Mouse (Mus musculus) liver, embryonic 14.5 days (tissue): ENCODE data around the gene Hist1h1d. TPM values are rescaled to one million over a fixed set of nuclear protein-coding genes. Genes with fewer than 3 reads are reported as not detected.
"Not testable (repeated sequence)": the region's sequence is repeated elsewhere in the genome, so short reads cannot be mapped to it uniquely, and the experiment has no call there.

Experiments
- ATAC-seq: fragments of 200-750 bp; cut with Nextera tagmentation; 2 replicates; pipeline ENCODE4 v1.8.0; 2017; ENCODE audit warnings: moderate number of reproducible peaks, mild to moderate bottlenecking, moderate library complexity; ENCODE audit not compliant: insufficient read depth
- DNase-seq, 3 experiments: peaks; one replicate each; pipeline ENCODE4 v3.0.0-alpha.2; 2012 to 2013; ENCODE audit warnings: low read depth in 3 of 3, low spot score in 3 of 3
- H3K27ac ChIP-seq: fragments of 300-500 bp; sonication (generic); 2 replicates; pipeline ENCODE4 v1.5.1; 2014; ENCODE audit warnings: moderate library complexity, mild to moderate bottlenecking, control low read depth, inconsistent platforms
- H3K27me3 ChIP-seq: fragments of 300-500 bp; sonication (generic); 2 replicates; pipeline ENCODE4 v1.6.1; 2014; ENCODE audit warnings: mild to moderate bottlenecking, low read length, moderate library complexity; ENCODE audit not compliant: control insufficient read depth, insufficient read depth
- H3K36me3 ChIP-seq: fragments of 300-500 bp; sonication (generic); replicated peaks from 2 replicates; pipeline ENCODE4 v1.6.1; 2014; ENCODE audit warnings: low read depth; ENCODE audit not compliant: control insufficient read depth, insufficient read depth
- H3K4me1 ChIP-seq, 2 experiments: fragments of 200-500 bp in 1 of 2; fragments of 300-500 bp in 1 of 2; sonication (generic) in 1 of 2; replicated peaks; 2 replicates each; pipeline ENCODE4 v1.6.1; 2012 to 2014; ENCODE audit warnings: antibody characterized with exemption in 1 of 2, inconsistent platforms in 1 of 2, low read length in 1 of 2; ENCODE audit not compliant: control insufficient read depth in 2 of 2, insufficient read depth in 2 of 2
- H3K4me2 ChIP-seq: fragments of 300-500 bp; sonication (generic); 2 replicates; pipeline ENCODE4 v1.6.1; 2014; ENCODE audit warnings: low read depth, mild to moderate bottlenecking, control low read depth, moderate library complexity
- H3K4me3 ChIP-seq, 2 experiments: fragments of 200-500 bp in 1 of 2; fragments of 300-500 bp in 1 of 2; sonication (generic) in 1 of 2; 2 replicates each; pipeline ENCODE4 v1.5.1; 2012 to 2014; ENCODE audit warnings: low read depth in 2 of 2, low read length in 2 of 2, mild to moderate bottlenecking in 2 of 2, control low read depth in 1 of 2, inconsistent platforms in 1 of 2, moderate library complexity in 1 of 2; ENCODE audit not compliant: insufficient read depth in 1 of 2
- H3K9ac ChIP-seq: fragments of 300-500 bp; sonication (generic); replicated peaks from 2 replicates; pipeline ENCODE4 v1.6.1; 2014; ENCODE audit warnings: mild to moderate bottlenecking, control low read depth, moderate library complexity
- H3K9me3 ChIP-seq: fragments of 300-500 bp; sonication (generic); 2 replicates; pipeline ENCODE4 v1.6.1; 2016; ENCODE audit warnings: low read length, mixed read lengths; ENCODE audit not compliant: control insufficient read depth
- CTCF ChIP-seq: IDR thresholded peaks from 2 replicates; pipeline ENCODE4 v1.5.1; 2016; ENCODE audit warnings: antibody characterized with exemption, low read depth, control low read depth
- EP300 ChIP-seq: IDR thresholded peaks from 2 replicates; pipeline ENCODE4 v1.6.1; 2016; ENCODE audit warnings: antibody characterized with exemption, low read depth
- WGBS: fragments of 180-500 bp; shearing (Covaris S2); extraction: QIAGEN DNeasy Blood & Tissue Kit; methylation state at CpG from one replicate; pipeline ENCODE4 v1.1.7; 2014; ENCODE audit not compliant: insufficient replicate concordance; 5-methylcytosine and 5-hydroxymethylcytosine counted together
- polyA plus RNA-seq, 2 experiments: library from polyadenylated mRNA; depleted of rRNA in 1 of 2; stranded (reverse) in 1 of 2; unstranded in 1 of 2; fragments of >200 nt; fragmentation: Nextera tagmentation in 1 of 2; extraction: Ambion mirVana in 1 of 2; gene quantifications; 2 replicates each; pipeline versions ENCODE4 v1.2.1 to v1.2.3; 2012 to 2014

Hist1h1d gene
- polyA plus RNA-seq, 2 experiments = 0.70 to 1.2 TPM

DNA sequence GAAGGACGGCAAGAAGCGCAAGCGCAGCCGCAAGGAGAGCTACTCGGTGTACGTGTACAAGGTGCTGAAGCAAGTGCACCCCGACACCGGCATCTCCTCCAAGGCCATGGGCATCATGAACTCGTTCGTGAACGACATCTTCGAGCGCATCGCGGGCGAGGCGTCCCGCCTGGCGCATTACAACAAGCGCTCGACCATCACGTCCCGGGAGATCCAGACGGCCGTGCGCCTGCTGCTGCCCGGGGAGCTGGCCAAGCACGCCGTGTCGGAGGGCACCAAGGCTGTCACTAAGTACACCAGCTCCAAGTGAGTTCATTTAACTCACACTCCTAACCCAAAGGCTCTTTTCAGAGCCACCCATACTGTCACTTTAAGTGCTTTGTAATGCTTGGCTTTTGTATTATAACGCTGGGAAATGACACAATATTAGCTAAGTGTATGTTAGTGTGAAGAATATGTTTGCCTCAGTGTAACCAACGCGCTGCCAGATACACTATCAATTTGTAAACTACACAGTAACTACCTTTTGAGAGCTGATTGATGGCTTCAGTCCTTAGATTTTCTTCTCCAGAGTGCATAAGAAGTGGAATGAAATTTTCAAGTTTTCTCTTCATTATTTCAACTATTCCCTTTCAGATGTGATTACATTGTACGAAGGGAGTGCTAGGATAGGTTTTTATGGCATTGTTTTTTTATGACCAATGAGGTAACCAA is 18.6 kb downstream of the Hist1h1d start:
- 0% methylated on average over 9 of the region's 34 CpGs for WGBS
- Histone ChIP-seq H3K4me2 (peak overlapping the region; percentile 79), H3K4me3 (peak overlapping the region; percentile 65 to 81), H3K27ac (peak overlapping the region; percentile 98), H3K9ac (peak overlapping the region; percentile 99), H3K4me1 (peaks cover 10 to 16% of the 10 kb centered on the region in 2 experiments)
- peak; percentile 56 for TF ChIP-seq EP300
- peak; percentile 2 for ATAC-seq
- DNase-seq = peak in 1 of 3 experiments; percentile 62
- H3K9me3 ChIP-seq, H3K27me3 ChIP-seq, H3K36me3 ChIP-seq: not testable (repeated sequence)

DNA sequence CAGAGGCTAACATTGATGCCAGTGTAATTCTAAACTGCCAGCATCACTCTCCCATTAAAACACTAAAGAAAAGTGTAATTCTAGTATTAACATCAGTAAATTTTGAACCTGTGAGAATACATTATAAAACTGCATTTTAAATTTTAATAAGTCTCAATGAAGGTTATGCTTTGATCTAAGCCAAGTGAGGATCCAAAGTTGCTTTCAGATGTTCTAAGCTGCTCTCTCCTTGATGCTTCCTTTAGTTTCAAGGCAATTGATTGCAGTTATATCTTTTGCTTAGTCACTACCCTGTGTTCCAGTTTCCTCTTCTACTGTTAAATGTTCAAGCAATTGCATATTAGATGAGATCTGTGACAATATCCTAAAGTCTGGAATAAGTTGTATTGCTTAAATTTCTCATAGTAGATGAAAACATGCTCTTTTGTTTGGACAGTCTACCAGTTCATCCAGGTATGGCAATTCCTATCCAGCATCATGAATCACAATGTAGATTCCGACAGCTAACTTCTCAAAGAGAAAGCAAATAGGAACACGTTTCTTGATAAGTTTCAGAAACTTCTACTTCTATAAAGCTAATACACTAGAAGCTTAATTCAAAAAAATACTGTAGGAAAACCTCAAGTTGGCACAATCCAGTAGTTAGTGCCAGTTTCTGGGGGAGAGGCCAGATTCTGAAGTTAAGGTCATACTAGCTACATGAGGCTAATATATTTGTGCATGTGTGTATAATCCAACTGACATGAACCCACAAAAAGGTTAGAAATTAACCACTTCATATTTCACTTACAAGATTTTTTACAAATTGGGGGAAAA is 19.4 kb downstream of the Hist1h1d start:
- TF ChIP-seq CTCF (no peak), EP300 (no peak)
- peak overlapping the region; percentile 79 for H3K4me2 ChIP-seq
- no peaks in the 10 kb centered on the region for H3K36me3 ChIP-seq
- H3K4me3 ChIP-seq = peak overlapping the region; percentile 65 to 81; a peak in 3 of 4 replicates
- H3K9ac ChIP-seq = peak overlapping the region; percentile 99
- peak overlapping the region; percentile 98 for H3K27ac ChIP-seq
- no peak for ATAC-seq
- DNase-seq = peak in 1 of 3 experiments; percentile 66
- WGBS = 25% methylated on average over 2 of the region's 2 CpGs
- H3K4me1 ChIP-seq = peaks cover 16 to 20% of the 10 kb centered on the region in 2 experiments
- no peaks in the 10 kb centered on the region for H3K27me3 ChIP-seq
- no peaks in the 10 kb centered on the region for H3K9me3 ChIP-seq

DNA sequence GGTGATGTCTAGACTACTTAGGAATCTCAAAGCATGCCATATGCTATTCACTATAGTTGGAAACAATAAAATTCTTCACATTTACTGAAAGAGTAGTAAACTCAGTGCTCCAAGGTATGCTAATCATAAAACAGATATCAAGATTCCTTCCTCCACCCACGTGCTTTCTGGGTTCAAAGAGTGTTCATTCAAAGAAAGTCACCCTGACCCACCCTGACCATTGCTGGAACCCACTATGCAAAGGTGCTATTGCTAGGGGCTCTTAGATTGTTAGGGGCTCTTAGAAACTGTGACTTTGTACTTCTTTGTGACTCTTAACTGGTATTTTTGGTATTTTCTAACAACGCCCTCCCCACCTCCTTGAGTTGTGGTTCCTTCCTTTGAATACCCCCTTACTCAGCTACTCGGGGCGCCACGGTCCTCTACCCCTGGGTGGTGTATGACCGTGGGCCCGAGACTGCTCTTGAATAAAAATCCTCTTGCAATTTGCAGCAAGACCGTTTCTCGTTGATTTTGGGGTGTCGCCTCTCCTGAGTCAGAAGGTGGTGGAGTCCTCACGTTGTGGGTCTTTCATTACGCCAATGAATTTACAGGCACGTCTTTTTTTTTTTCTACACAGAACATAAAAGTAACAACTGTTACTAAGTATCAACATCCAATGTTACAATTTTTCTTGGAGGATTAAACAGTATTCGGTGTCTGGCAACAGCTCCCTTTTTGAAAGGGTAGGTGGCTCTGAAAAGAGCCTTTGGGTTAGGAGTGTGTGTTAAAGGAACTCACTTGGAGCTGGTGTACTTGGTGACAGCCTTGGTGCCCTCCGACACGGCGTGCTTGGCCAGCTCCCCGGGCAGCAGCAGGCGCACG is 20.2 kb downstream of the Hist1h1d start:
- H3K27me3 ChIP-seq, H3K9me3 ChIP-seq, DNase-seq, ATAC-seq, H3K36me3 ChIP-seq: not testable (repeated sequence)
- Histone ChIP-seq H3K9ac (peak overlapping the region; percentile 99), H3K27ac (peak overlapping the region; percentile 98), H3K4me3 (peak overlapping the region; percentile 65 to 81), H3K4me1 (peaks cover 16 to 19% of the 10 kb centered on the region in 2 experiments), H3K4me2 (peak overlapping the region; percentile 79)
- 4% methylated on average over 18 of the region's 20 CpGs for WGBS

GRCm38 (mm10) chr13:23573898-23574524 is 20.9 kb downstream of the Hist1h1d start, which contains the start of the genes Hist1h2bf and Hist1h2ad:
Gene Hist1h2bf, minus strand, starts transcription at chr13:23574196.
Gene Hist1h2ad, plus strand, starts transcription at chr13:23574381.
- not testable (repeated sequence) for H3K9me3 ChIP-seq, H3K27me3 ChIP-seq, H3K36me3 ChIP-seq
- Histone ChIP-seq H3K4me1 (peaks cover 18 to 19% of the 10 kb centered on the region in 2 experiments), H3K4me3 (peak within 1 kb of the TSS; percentile 69 to 81), H3K9ac (peak within 1 kb of the TSS; percentile 99), H3K4me2 (peak within 1 kb of the TSS; percentile 96), H3K27ac (peak within 1 kb of the TSS; percentile 98)
- ATAC-seq = peak; percentile 75
- TF ChIP-seq EP300 = peak; percentile 71; the same call in 1 of the 2 replicates
- under 1% methylated on average over 31 of the region's 42 CpGs for WGBS
- peak; percentile 99 to 100 (median 99) for DNase-seq

DNA sequence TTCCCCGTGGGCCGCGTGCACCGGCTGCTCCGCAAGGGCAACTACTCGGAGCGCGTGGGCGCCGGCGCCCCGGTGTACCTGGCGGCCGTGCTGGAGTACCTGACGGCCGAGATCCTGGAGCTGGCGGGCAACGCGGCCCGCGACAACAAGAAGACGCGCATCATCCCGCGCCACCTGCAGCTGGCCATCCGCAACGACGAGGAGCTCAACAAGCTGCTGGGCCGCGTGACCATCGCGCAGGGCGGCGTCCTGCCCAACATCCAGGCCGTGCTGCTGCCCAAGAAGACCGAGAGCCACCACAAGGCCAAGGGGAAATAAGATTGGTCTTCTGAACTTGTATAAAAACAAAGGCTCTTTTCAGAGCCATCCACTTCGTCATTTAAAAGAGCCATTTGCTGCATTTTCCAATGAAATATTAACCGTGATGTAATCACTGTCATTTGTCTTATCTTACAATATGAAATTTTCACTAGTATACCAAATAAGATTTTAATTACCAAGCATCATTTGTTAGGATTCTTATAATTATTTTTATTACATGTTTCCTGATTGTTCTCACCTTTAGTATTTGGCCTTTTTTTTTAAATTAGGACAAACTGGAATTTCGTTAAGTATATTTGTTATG is 21.6 kb downstream of the Hist1h1d start:
- H3K4me1 ChIP-seq = peaks cover 15 to 17% of the 10 kb centered on the region in 2 experiments
- H3K27ac ChIP-seq = peak overlapping the region; percentile 98
- not testable (repeated sequence) for H3K36me3 ChIP-seq, H3K27me3 ChIP-seq, H3K9me3 ChIP-seq, ATAC-seq, DNase-seq
- H3K4me2 ChIP-seq = peak overlapping the region; percentile 96
- 0% methylated on average over 5 of the region's 39 CpGs for WGBS
- peak overlapping the region; percentile 85 for H3K9ac ChIP-seq
- H3K4me3 ChIP-seq = peak overlapping the region; percentile 43 to 69
